Mouse (Mus musculus) cortical plate, adult 2 months (tissue): ENCODE results near the gene Pdzrn4. TPM values are rescaled to one million over a fixed set of nuclear protein-coding genes. Genes with fewer than 3 reads are reported as not detected.
A peak's percentile ranks its signal among the peaks of the same experiment; 100 is the strongest.

Experiments used
- H3K27ac ChIP-seq: fragments of 200-500 bp; 2 replicates; pipeline ENCODE4 v1.5.1; 2012; ENCODE audit warnings: low read length, control low read depth, inconsistent platforms; ENCODE audit not compliant: insufficient read depth
- H3K4me1 ChIP-seq: fragments of 200-500 bp; 2 replicates; pipeline ENCODE4 v1.6.1; 2011; ENCODE audit warnings: low read length; ENCODE audit not compliant: control insufficient read depth, insufficient read depth
- H3K4me3 ChIP-seq: fragments of 200-500 bp; 2 replicates; pipeline ENCODE4 v1.5.1; 2011; ENCODE audit warnings: mild to moderate bottlenecking, low read length, control low read depth; ENCODE audit not compliant: insufficient read depth
- CTCF ChIP-seq: fragments of 200-500 bp; IDR thresholded peaks from 2 replicates; pipeline ENCODE4 v1.5.1; 2011; ENCODE audit warnings: mild to moderate bottlenecking, control low read depth, low read length; ENCODE audit not compliant: insufficient read depth; ENCODE audit errors: extremely low read depth
- POLR2A ChIP-seq: fragments of 200-500 bp; IDR thresholded peaks from 2 replicates; pipeline ENCODE4 v1.6.1; 2011; ENCODE audit warnings: mild to moderate bottlenecking, low read length, control low read depth; ENCODE audit not compliant: insufficient read depth; ENCODE audit errors: extremely low read depth
- polyA plus RNA-seq: library from polyadenylated mRNA; depleted of rRNA; stranded (reverse); fragments of >200 nt; gene quantifications from 2 replicates; pipeline ENCODE4 v1.2.3, GENCODE M21; 2012

Gene Pdzrn4
- polyA plus RNA-seq, 1 experiment, result 4.6 TPM

DNA sequence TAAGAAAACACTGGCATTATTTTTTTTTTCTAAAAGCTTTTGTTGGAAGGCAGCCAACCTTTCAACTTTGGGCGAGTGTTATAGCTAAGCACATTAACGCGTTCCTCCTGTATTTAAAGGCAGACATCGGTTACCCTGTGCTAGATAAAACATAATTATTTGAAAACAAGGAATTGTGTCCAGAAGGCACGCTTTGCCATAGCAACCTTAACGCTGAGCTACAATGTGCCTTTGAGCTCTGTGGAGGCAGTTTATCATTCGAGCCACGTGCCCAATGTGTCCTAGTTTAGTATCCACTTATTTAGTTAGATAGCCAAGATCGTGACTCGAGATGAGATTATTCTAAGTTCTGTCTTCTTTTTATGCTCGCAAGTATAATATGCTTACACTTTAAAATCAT lies 180.8 kb downstream of the Pdzrn4 start:
- Histone ChIP-seq H3K4me3 (no peak overlapping the region), H3K27ac (peak overlapping the region; percentile 59), H3K4me1 (peaks cover 8% of the 10 kb centered on the region)
- no peak for TF ChIP-seq CTCF
- TF ChIP-seq POLR2A, result no peak

DNA sequence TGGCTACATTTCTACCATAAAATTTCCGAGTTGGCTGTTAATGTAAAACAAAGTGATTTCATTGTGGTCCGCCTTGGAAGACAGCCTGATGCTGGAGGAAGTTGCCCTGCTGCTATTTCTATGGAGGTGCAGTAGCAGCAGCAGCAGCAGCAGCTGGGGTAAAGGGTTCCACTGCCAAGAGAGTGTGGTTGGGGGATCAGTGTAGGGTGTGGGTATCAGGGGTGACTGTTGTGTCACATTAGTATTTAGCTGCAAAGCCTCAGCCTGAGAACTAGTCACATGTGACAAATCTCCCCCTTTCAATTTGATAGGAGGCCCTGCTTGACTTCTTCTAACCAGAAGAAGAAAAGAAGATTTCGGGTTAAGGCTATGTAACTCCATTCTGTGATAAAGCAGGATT lies 183.5 kb downstream of the Pdzrn4 start:
- TF ChIP-seq POLR2A (no peak), CTCF (no peak)
- Histone ChIP-seq H3K4me3 (no peak overlapping the region), H3K27ac (0 out of 2 replicates have a peak overlapping the region, but pooled peaks have one; percentile 70), H3K4me1 (peaks cover 8% of the 10 kb centered on the region)

DNA sequence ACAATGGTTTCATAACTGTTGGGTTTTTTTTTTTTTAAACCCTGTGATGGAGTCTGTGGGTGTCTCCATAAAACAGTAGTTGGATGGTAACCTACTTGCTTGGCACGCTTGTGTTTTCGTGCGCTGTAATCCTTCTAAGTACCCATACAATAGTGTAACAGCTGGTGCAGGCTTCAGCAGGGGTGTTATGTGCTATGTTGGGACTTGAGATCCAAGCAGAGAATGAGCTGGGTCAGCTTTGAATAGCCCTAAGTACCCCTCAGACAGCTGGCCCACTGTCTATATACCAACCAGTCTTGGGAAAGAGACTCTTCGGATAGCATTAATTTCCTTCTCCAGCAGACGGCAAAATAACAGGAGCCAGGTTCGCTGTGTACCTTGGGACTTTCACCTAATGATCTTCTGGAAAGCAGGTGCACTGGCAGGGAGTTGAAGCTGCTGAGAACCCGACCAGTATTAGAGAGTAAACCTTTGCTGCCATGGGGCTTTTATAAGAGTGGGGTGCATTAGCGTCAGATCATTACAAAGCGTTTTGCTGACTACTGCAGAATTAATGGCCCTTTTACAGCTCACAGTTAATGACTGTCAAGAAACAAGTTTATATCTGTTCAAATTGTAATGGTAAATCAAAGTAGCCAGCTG lies 184.2 kb downstream of the Pdzrn4 start:
- H3K27ac ChIP-seq, result no peak overlapping the region
- TF ChIP-seq POLR2A, result no peak
- TF ChIP-seq CTCF, result no peak
- H3K4me3 ChIP-seq, result no peak overlapping the region
- peaks cover 8% of the 10 kb centered on the region for H3K4me1 ChIP-seq

DNA sequence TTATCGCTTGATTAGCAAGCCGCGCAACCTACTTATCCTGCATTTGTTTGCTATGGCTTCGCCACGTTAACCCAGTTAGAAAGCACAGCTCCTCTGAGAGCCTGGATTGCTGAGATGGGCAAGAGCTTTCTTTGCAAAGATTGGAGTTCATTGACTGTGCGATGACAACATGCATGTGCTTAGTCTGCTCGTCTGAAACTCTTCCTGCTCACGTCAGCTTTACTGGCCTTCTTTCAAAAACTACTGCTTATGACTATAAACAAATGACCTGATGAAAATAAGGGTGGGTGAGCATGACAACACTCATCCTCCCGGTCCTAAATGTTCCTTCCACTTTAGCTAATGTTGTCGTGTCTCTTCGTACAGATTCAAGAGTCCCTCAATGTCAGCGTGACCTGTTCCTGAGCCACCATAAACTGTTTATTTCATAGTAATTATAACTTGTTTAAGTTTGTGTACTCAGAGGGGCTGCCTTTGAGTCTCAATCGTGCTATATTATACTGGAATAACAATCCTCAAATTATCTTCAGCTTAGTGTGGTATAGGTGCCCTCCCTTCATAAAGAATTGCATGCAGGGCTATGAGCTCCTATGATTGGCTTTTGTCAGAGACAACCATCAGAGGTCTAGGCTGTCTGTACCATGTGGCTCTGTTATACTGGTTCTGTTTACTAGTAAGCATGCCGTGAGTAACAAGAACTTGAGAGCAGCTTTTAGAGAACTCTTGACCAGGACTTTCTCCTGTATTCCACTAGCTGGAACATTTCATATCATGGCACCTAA lies 187.9 kb downstream of the Pdzrn4 start:
- TF ChIP-seq CTCF, result no peak
- Histone ChIP-seq H3K4me3 (no peak overlapping the region), H3K4me1 (peaks cover 2% of the 10 kb centered on the region)

DNA sequence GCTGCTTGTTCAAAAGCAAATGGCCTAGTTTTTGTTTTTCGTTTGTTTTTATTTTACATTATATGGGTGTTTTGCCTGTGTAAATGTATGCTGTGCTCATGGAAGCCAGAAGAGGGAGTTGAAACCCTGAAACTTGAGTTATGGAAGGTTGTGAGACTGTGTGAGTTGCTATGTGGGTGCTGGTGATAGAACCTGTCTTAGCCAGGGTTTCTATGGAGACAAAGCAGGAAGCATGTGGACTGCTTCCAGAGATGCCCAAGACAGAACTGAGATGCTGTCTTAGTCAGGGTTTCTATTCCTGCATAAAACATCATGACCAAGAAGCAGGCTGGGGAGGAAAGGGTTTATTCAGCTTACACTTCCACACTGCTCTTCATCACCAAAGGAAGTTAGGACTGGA lies 190.8 kb downstream of the Pdzrn4 start:
- no peaks in the 10 kb centered on the region; the same call in 1 of the 2 replicates for H3K4me1 ChIP-seq
- TF ChIP-seq CTCF, result no peak
- no peak for TF ChIP-seq POLR2A
- H3K27ac ChIP-seq, result no peak overlapping the region
- H3K4me3 ChIP-seq, result no peak overlapping the region

More for the DNA sequence above, 187.9 kb downstream of the Pdzrn4 start:
- H3K27ac ChIP-seq, result no peak overlapping the region

DNA sequence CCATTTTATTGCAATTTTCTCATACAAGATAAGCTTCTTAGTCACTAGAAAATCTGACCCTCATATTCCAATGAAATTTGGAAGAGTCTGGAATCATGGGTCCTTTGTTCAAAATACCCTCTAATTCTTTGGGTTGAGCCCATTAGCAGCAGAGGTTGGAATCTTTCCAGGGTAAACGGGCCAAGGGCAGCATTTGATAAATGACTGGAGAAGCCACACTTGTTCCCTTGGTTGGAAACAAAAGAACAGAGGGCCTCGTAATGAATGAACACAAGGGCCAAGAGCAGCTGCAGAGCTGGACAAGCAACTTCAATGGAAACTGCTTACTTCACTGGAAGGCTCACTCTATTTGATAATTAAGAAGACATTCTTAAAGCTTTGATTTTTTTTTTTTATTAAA lies 198.0 kb downstream of the Pdzrn4 start:
- no peak overlapping the region for H3K4me3 ChIP-seq

DNA sequence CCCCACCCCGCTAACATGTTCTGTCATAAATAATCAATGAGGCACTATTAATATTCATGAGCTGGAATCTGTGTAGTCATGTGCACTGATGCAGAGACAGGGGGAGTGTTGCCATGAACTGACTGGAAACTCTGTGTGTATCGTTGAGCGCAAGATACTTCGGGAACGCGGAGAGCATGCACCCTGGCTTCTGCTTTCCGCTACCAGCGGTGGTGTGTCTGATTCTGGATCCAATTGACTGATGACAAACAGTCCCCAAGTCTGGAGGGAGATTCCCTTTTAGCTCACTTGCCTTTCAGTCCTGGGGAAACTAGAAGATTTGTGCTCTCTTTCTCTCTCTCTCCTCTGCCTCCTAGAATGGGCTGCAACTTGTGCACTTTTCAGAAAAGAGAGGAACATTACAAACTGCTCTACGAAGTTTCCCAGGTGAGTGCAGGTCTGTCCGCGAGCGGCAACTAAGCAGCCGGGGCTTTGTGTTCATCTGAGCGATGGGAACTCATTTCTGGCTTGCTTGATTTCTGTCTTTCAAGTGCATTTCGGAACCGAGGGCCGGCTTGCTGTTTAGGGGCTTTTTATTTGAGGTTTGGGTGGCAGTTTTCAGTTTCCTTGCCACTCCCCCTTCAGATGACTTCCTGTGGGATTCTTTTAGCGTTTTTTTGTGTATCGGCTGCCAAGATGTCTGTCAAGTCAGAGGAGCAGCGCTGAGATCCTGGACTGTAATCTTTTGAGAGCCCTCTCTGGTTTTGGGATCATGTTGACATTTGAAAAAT lies 200.5 kb downstream of the Pdzrn4 start:
- TF ChIP-seq POLR2A, result no peak
- no peak for TF ChIP-seq CTCF
- Histone ChIP-seq H3K27ac (no peak overlapping the region), H3K4me1 (no peaks in the 10 kb centered on the region), H3K4me3 (peak overlapping the region; percentile 16)

More for the DNA sequence above, 198.0 kb downstream of the Pdzrn4 start:
- no peak for TF ChIP-seq POLR2A
- no peak for TF ChIP-seq CTCF
- Histone ChIP-seq H3K27ac (no peak overlapping the region), H3K4me1 (no peaks in the 10 kb centered on the region)

DNA sequence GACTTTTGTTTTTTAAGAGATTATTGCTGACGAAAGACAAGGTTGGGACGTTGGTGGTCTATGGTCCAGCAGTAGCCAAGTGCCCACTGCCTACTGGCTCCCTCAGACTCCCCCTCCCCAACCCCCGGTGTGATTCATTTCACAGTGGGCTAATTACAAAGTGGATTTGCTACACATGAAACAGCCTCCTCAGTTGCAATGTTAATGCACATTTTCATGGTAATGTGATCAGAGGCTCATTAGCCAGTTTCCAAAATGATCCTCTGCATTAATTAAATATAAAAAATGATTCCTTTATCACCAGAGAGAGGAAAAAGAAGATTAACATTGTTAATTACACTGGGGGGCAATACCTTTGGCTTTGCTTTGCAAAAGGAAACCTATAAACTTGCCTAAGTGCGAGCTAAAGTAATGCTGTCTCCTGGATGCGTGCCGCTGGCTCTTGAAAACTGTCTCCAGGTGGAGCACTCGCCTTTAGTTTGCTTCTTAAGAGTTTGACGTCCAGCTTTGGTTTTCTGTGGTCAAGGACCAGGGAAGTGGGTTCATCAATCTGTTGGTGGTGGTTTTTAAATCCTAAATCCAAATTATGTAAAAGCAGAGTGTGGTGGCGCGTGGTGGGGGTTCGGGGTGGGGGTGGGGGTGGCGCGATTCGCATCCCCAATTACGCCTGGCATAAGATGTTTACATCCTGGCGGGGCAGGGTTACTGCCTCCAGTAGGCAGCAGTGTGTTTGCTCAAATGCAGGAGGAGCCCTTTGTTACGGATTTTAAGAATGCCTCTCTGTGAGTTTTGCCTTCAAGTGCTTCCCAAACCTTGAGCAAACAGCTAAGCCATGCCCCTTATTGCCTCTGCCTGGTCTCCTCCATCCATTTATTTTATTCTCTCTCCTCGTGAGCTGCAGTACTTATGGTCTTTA lies 202.0 kb downstream of the Pdzrn4 start:
- peak overlapping the region; percentile 40 for H3K4me3 ChIP-seq
- no peak overlapping the region for H3K27ac ChIP-seq
- no peaks in the 10 kb centered on the region for H3K4me1 ChIP-seq
- TF ChIP-seq POLR2A (no peak), CTCF (peak; percentile 36)

DNA sequence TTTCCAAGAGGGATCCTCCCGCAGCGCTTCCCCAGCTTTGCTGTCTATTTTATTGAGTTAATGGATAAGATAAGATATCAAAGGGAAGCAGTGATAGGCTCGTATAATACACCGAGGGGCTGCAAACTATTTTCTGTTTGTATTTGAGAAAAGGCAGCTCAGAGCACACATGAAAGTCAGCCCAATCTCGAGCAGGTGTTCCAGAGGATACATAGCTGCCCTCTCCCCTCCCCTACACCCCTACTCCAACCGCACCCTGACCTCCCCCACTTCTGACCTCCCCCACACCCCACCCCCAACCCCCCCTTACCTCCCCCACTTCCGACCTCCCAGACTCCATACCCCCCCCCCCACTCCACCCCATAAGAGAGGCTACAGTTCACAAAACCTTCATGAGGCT lies 202.7 kb downstream of the Pdzrn4 start:
- H3K27ac ChIP-seq, result no peak overlapping the region
- TF ChIP-seq POLR2A (no peak), CTCF (no peak)
- H3K4me3 ChIP-seq, result peak overlapping the region; percentile 40; the same call in 1 of the 2 replicates
- H3K4me1 ChIP-seq, result no peaks in the 10 kb centered on the region
